Mouse (Mus musculus) urinary bladder, postnatal 14 days (tissue): Measurements from ENCODE around the gene Gm10282.

ENCODE experiments used
- DNase-seq: peaks from one replicate; pipeline ENCODE4 v3.0.0; 2021; ENCODE audit warnings: low spot score

Gm10282 gene

GRCm38 (mm10) chr8:72298928-72299327 lies 6.1 kb downstream of the Gm10282 start:
- DNase-seq: no peak

- DNase-seq: no peak
These were observed 8.5 kb downstream of the Gm10282 start for GRCm38 (mm10) chr8:72296561-72296960.

GRCm38 (mm10) chr8:72295679-72296078 lies 9.4 kb downstream of the Gm10282 start:
- DNase-seq: peak; percentile 70

- no peak for DNase-seq
These were observed 9.9 kb downstream of the Gm10282 start for GRCm38 (mm10) chr8:72295125-72295524.

- no peak for DNase-seq
These were observed 11.8 kb downstream of the Gm10282 start for GRCm38 (mm10) chr8:72293309-72293708.

- no peak for DNase-seq
These were observed 14.0 kb downstream of the Gm10282 start for GRCm38 (mm10) chr8:72291104-72291503.

- DNase-seq: no peak
These were observed 16.0 kb downstream of the Gm10282 start for GRCm38 (mm10) chr8:72289051-72289450.

- DNase-seq: no peak
These were observed 19.8 kb downstream of the Gm10282 start for GRCm38 (mm10) chr8:72285285-72285684.

GRCm38 (mm10) chr8:72281634-72282033 lies 23.4 kb downstream of the Gm10282 start:
- DNase-seq: no peak

- no peak for DNase-seq
These were observed 25.9 kb downstream of the Gm10282 start for GRCm38 (mm10) chr8:72279151-72279550.

GRCm38 (mm10) chr8:72277244-72277643 lies 27.8 kb downstream of the Gm10282 start:
- DNase-seq: no peak

GRCm38 (mm10) chr8:72273807-72274206 lies 31.3 kb downstream of the Gm10282 start:
- no peak for DNase-seq

- DNase-seq: no peak
These were observed 31.8 kb downstream of the Gm10282 start for GRCm38 (mm10) chr8:72273111-72273770.

- DNase-seq: peak; percentile 73
These were observed 32.7 kb downstream of the Gm10282 start for GRCm38 (mm10) chr8:72272361-72272760.

GRCm38 (mm10) chr8:72271691-72272090 lies 33.4 kb downstream of the Gm10282 start:
- DNase-seq: no peak

- DNase-seq: no peak
These were observed 33.9 kb downstream of the Gm10282 start for GRCm38 (mm10) chr8:72271051-72271660.

GRCm38 (mm10) chr8:72270606-72271005 lies 34.5 kb downstream of the Gm10282 start:
- no peak for DNase-seq

- peak; percentile 46 for DNase-seq
These were observed 36.7 kb downstream of the Gm10282 start for GRCm38 (mm10) chr8:72268356-72268755.

- DNase-seq: no peak
These were observed 38.0 kb downstream of the Gm10282 start for GRCm38 (mm10) chr8:72267106-72267505.

- DNase-seq: no peak
These were observed 38.4 kb downstream of the Gm10282 start for GRCm38 (mm10) chr8:72266671-72267070.

- DNase-seq: peak; percentile 33
These were observed 39.7 kb downstream of the Gm10282 start for GRCm38 (mm10) chr8:72265342-72265741.

GRCm38 (mm10) chr8:72263451-72263850 lies 41.6 kb downstream of the Gm10282 start:
- DNase-seq: no peak

- no peak for DNase-seq
These were observed 42.3 kb downstream of the Gm10282 start for GRCm38 (mm10) chr8:72262756-72263155.

- no peak for DNase-seq
These were observed 43.2 kb downstream of the Gm10282 start for GRCm38 (mm10) chr8:72261872-72262271.
